Mouse (Mus musculus) brown adipose tissue, adult 24 weeks (tissue): Measurements from ENCODE around the gene Cbfa2t2. TPM values are rescaled to one million over a fixed set of nuclear protein-coding genes. Genes with fewer than 3 reads are reported as not detected.
"Not testable (repeated sequence)": the region's sequence is repeated elsewhere in the genome, so short reads cannot be mapped to it uniquely, and the experiment has no call there.

Experiments
- H3K27ac ChIP-seq: fragments of 200-500 bp; replicated peaks from 2 replicates; pipeline ENCODE4 v1.5.1; 2012; ENCODE audit warnings: low read depth, mild to moderate bottlenecking, low read length
- H3K4me1 ChIP-seq: fragments of 200-500 bp; 2 replicates; pipeline ENCODE4 v1.6.1; 2012; ENCODE audit warnings: low read length, mixed read lengths; ENCODE audit not compliant: control insufficient read depth, insufficient read depth, insufficient read length
- H3K4me3 ChIP-seq: fragments of 200-500 bp; 2 replicates; pipeline ENCODE4 v1.5.1; 2012; ENCODE audit warnings: low read depth, mild to moderate bottlenecking, low read length, moderate library complexity; ENCODE audit not compliant: insufficient read depth
- polyA plus RNA-seq: library from polyadenylated mRNA; stranded (reverse); fragments of >200 nt; gene quantifications from 2 replicates; pipeline ENCODE4 v1.2.4, GENCODE M21; 2012; ENCODE audit not compliant: missing spikeins, insufficient read depth, insufficient read length

Gene Cbfa2t2
- polyA plus RNA-seq, 1 experiment: 6.9 TPM

GRCm38 (mm10) chr2:154475062-154475349 is 38.7 kb downstream of the Cbfa2t2 start:
- H3K27ac ChIP-seq: no peak overlapping the region
- H3K4me3 ChIP-seq: no peak overlapping the region
- H3K4me1 ChIP-seq: peaks cover 4% of the 10 kb centered on the region

GRCm38 (mm10) chr2:154475861-154476260 is 39.6 kb downstream of the Cbfa2t2 start:
- Histone ChIP-seq H3K4me3 (no peak overlapping the region), H3K27ac (no peak overlapping the region), H3K4me1 (peaks cover 4% of the 10 kb centered on the region)

GRCm38 (mm10) chr2:154477028-154477427 is 40.7 kb downstream of the Cbfa2t2 start:
- no peak overlapping the region for H3K4me3 ChIP-seq
- H3K4me1 ChIP-seq: peaks cover 4% of the 10 kb centered on the region
- no peak overlapping the region for H3K27ac ChIP-seq

GRCm38 (mm10) chr2:154491788-154492187 is 55.5 kb downstream of the Cbfa2t2 start:
- Histone ChIP-seq H3K4me1 (no peaks in the 10 kb centered on the region), H3K27ac (no peak overlapping the region), H3K4me3 (no peak overlapping the region)

GRCm38 (mm10) chr2:154493559-154493958 is 57.3 kb downstream of the Cbfa2t2 start:
- H3K27ac ChIP-seq, H3K4me3 ChIP-seq, H3K4me1 ChIP-seq: not testable (repeated sequence)

- Histone ChIP-seq H3K4me3 (no peak overlapping the region), H3K27ac (no peak overlapping the region), H3K4me1 (no peaks in the 10 kb centered on the region; the same call in 1 of the 2 replicates)
Observed at GRCm38 (mm10) chr2:154495021-154495420, 58.7 kb downstream of the Cbfa2t2 start.

GRCm38 (mm10) chr2:154498571-154498970 is 62.3 kb downstream of the Cbfa2t2 start:
- no peak overlapping the region for H3K4me3 ChIP-seq
- no peaks in the 10 kb centered on the region; the same call in 1 of the 2 replicates for H3K4me1 ChIP-seq
- no peak overlapping the region for H3K27ac ChIP-seq

GRCm38 (mm10) chr2:154499717-154500247 is 63.5 kb downstream of the Cbfa2t2 start:
- Histone ChIP-seq H3K27ac (no peak overlapping the region), H3K4me3 (no peak overlapping the region), H3K4me1 (no peaks in the 10 kb centered on the region; the same call in 1 of the 2 replicates)

- H3K4me3 ChIP-seq: no peak overlapping the region
- no peak overlapping the region for H3K27ac ChIP-seq
- no peaks in the 10 kb centered on the region; the same call in 1 of the 2 replicates for H3K4me1 ChIP-seq
Observed at GRCm38 (mm10) chr2:154500758-154501157, 64.5 kb downstream of the Cbfa2t2 start.

- Histone ChIP-seq H3K27ac (no peak overlapping the region), H3K4me1 (no peaks in the 10 kb centered on the region), H3K4me3 (no peak overlapping the region)
Observed at GRCm38 (mm10) chr2:154507076-154507475, 70.8 kb downstream of the Cbfa2t2 start.

GRCm38 (mm10) chr2:154507566-154508283 is 71.4 kb downstream of the Cbfa2t2 start:
- no peak overlapping the region for H3K4me3 ChIP-seq
- H3K27ac ChIP-seq: no peak overlapping the region
- H3K4me1 ChIP-seq: no peaks in the 10 kb centered on the region

- H3K4me1 ChIP-seq: no peaks in the 10 kb centered on the region
- H3K27ac ChIP-seq: no peak overlapping the region
- no peak overlapping the region for H3K4me3 ChIP-seq
Observed at GRCm38 (mm10) chr2:154508450-154508849, 72.2 kb downstream of the Cbfa2t2 start.

- H3K4me1 ChIP-seq: no peaks in the 10 kb centered on the region
Observed at GRCm38 (mm10) chr2:154510141-154510540, 73.9 kb downstream of the Cbfa2t2 start.

GRCm38 (mm10) chr2:154516944-154517343 is 80.7 kb downstream of the Cbfa2t2 start:
- Histone ChIP-seq H3K27ac (no peak overlapping the region), H3K4me3 (no peak overlapping the region), H3K4me1 (no peaks in the 10 kb centered on the region)

More at GRCm38 (mm10) chr2:154510141-154510540, 73.9 kb downstream of the Cbfa2t2 start:
- H3K4me3 ChIP-seq: no peak overlapping the region
- no peak overlapping the region for H3K27ac ChIP-seq

GRCm38 (mm10) chr2:154517424-154517823 is 81.1 kb downstream of the Cbfa2t2 start:
- Histone ChIP-seq H3K4me1 (no peaks in the 10 kb centered on the region), H3K27ac (no peak overlapping the region), H3K4me3 (no peak overlapping the region)

GRCm38 (mm10) chr2:154521449-154521848 is 85.2 kb downstream of the Cbfa2t2 start:
- H3K4me3 ChIP-seq: no peak overlapping the region
- H3K27ac ChIP-seq: no peak overlapping the region
- H3K4me1 ChIP-seq: no peaks in the 10 kb centered on the region
